Mouse (Mus musculus) thymus, adult 18-20 months (tissue): Measurements from ENCODE around the gene Pax1.

Experiments
- DNase-seq, 2 experiments: peaks; one replicate each; pipeline ENCODE4 v3.0.0; 2022; ENCODE audit warnings: mixed read lengths in 2 of 2

Gene Pax1

DNA sequence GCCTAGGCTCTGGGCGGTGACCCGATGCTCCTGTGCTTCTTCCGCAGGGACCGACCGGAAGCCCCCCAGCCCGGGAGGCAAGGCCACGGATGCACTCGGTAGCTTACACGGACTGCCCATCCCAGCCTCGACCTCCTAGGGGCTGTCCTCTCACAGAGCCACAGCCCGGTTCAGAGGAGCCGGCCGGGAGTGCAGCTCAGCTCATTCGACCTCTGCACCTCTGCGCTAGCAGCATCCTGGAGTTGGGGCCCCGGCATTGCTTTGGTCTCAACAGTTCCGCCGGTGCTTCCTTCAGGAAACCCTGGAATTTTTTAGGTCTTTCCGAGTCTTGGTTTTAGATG is 11.9 kb downstream of the Pax1 start:
- DNase-seq = no peak

DNA sequence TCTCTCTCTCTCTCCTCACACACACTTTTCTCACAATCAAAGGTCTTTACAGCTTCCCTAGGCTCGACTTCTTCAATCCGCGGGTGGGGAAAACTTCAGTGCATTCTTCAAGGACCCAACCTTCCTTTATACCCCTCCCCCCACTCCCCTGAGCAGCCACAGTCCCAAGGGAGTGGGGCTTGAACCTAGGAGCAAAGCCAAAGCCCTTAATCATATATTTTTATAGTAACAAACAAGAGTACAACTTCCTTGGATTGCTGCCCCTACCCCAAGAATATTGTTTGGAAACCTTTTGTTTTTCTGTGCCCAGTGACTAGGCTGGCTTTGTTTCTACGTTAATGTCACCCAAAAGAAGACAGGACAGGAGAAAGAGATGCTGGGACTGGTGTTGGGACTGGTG is 12.5 kb downstream of the Pax1 start:
- DNase-seq = no peak

DNA sequence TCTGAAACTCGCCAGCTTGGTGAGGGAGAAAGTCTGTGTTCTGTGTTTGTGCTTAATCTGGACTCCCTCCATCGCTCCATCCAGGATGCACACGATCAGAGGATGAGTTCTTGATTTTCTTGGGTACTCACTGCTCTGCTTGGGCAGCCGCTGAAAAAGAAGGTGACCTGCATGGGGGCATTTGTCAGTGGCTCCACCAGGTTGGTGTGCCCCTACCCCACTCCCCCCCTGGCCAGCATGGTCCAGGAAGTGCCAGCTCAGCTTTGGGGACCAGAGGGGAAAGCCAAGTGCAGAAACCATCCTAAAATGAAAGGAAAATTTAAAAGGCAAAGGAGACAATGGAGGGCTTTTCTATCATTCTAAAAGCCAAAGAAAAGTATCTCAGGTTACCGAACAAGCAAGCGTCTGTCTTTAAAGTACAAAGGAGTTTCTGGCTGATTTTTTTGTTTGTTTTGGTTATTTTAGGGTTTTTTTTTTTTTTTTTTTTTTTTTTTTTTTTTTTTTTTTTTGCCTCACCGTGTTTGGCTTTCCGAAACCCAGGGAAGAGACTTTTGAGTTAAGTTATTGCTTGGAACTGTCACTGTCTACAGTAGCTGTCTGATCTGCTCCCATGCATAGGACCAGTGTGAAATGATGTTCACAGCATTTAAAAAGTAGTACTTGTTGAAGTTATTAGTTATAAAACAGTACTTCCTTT is 13.4 kb downstream of the Pax1 start:
- no peak for DNase-seq

DNA sequence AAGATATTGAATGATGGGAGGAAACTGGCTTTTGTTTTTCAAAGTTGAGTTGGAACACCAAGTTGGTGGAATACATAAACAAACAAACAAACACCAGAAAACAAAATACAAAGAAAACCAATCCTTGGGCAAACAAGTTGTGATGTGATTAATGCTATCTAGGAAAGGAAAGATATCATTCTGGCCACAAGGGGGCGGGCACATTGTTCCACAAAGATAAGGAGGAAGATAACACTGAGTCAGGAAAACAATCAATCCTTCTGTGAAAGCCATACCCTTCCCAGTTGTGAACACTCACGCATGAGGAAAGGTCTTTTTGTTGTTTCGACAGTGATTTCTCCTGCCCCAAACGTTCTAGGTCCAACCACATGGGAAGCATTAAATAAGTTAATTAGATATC is 17.2 kb downstream of the Pax1 start:
- DNase-seq = no peak

DNA sequence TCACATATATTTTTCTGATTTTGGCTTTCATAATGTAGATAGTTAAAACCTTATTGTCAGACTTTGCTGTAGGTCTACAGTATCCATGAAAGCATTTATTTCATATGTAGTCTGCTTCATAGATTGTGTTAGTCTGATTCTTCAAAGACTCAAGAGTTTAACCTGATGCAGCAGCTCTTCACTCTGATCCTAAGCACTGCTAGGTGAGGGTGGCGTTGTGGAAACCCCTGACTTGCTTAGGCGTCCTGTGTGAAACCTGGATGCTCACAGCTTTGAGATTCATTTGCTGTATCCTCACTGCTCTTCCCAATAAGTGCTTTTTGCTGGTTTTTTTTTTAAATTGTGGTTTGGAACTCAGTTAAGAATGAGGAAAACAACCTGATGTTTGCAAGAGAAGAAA is 21.6 kb downstream of the Pax1 start:
- DNase-seq = no peak

DNA sequence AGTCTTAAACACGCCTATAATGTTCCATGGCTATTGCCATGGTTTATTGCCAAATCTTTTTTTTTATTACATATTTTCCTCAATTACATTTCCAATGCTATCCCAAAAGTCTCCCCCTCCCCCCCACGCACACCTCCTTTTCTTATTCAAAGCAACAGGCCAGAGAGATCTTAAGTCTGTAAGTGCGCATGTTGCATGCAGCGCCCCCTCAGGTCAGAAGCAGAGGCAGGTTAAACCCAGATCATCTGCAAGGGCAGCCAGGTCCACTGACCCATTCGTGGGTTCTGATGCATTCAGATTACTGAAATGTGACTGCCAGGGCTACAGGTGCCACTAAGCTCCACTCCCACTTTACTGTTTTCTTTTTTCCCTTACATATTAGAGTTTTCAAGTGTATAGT is 25.2 kb downstream of the Pax1 start:
- DNase-seq = no peak

DNA sequence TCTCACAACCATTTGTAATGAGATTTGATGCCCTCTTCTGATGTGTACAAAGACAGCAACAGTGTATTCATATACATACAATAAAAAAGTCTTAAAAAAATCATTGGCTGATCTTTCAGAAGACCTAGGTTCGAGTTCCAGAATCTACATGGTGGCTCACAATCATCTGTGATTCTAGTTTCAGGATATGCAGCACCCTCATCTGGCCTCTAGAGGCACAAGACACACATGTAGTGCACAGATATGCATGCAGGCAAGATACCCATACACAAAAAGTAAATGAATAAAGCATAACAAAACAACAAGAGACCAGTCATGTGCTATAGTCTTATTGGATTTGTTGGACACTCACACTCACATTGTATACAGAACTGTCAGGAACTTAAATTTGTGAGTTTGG is 47.6 kb downstream of the Pax1 start:
- DNase-seq = no peak

DNA sequence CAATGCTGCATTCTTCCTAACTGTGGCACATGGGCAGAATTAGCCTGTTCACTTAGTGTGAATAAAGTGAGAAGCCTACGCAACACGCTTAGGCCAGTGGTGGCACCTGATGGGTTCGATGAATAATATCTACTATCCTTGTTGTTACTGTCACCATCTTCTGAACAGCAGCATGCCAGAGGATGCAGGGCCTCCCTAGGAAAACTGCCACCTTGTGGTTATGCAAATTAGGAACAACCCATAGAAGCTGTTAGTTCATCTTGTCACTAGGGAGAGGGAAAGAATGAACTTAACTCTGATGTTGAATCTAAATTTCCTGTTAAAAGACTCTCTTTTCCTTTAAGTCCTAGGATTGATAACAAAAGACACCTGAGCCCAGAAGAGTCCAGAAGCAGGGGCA is 53.3 kb downstream of the Pax1 start:
- no peak for DNase-seq

DNA sequence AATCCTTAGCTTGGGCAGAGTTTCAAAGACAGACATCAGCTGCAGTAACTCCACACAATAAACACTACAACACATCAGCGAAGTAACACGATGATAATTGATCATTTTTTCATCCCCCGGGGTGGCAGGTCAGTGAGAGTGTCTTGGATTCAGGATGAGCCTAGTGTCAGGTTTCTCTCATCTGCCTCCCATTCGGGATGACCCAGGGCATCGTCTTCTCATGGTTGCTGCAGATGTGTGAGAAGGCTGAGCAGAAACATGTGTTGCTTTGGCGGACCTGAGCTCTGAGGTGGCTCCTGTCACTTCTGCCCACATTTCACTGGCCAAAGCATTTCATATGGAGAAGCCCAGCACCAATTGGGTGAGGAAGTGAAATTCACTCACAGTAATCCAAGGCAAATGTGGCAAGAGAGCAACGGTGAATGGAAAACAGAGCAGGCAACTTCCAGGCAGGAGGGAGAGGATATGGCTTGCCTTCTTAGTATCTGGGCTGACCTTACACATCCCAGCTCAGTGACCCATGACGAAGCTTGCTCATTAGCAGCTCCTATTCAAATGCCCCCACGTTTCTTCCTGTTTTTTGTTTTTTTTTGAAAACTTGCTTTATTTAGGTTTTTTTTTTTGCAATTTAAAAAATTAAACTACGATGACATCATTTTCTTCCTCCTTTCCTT is 63.0 kb downstream of the Pax1 start:
- DNase-seq = no peak

DNA sequence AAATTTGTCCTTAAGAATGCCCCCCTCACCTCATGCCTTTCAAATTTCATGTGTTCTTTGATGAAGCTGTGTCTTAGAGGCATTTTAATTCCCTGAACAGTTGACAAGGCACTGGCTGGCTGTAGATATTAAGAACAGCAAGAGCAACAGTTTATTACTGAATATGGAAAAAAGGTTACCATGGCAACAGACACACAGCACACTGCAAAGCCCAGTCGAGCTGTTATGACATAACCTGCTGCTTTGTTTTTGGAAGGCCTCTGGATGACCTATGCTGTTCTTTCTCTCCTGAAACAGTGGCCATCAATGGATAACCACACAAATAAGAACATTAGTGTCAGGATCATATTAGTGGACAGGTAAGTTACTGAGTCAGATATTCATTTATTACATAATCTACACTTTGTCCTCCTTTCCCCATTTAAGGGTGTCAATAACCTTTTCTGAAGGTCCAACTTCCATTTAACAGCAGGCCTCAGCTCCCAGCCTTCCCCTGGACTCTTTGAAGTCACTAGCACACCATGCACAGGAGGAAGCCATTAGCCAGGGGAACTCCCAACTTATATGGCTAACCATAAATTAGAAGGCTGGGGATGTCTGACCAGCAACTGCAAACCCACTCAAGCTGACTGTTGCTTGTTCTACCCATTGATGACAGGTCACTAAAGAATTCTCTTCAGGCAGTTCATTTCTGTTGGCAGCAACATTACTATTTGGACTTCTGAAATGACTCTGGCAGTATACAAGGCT is 68.1 kb downstream of the Pax1 start:
- DNase-seq = no peak

DNA sequence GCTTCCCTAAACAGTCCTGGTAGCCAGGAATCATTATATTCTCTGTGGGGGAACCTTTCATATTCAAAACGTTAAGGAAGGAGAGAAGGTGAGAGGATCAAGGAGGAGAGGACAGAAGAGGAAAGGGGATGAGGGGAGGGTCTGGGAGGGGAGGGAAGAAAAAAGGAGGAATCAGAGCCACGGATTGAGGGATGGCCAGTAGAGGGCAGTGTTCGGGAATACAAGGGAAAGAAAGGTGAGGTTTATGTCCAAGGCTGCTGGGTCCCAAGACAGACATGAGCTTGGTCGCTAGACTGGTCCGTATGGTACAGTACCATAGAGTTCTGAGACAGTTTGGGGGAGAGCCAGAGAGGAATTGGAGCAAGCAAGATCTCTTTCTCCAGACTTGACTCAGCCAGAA is 71.4 kb downstream of the Pax1 start:
- DNase-seq = no peak
